Mouse (Mus musculus): ENCODE results near the gene Sh3bp1.

- TF ChIP-seq CTCF (IDR thresholded peaks at IDR 0.05; ENCODE audit: low read depth) (no peak), EP300 (IDR thresholded peaks at IDR 0.05; ENCODE audit: low read depth) (no peak)
These were observed at the start of gene Sh3bp1 for GRCm38 (mm10) chr15:78899740-78900584.

All from heart, postnatal 0 days (tissue).